Mouse (Mus musculus) bone marrow, adult 2 months (tissue): ENCODE measurements around the gene Ccnl2. TPM values are rescaled to one million over a fixed set of nuclear protein-coding genes. Genes with fewer than 3 reads are reported as not detected.
A peak's percentile ranks its signal among the peaks of the same experiment; 100 is the strongest.

ENCODE experiments used
- H3K27ac ChIP-seq: fragments of 200-500 bp; 2 replicates; pipeline ENCODE4 v1.5.1; 2012; ENCODE audit warnings: low read depth, mild to moderate bottlenecking, control low read depth, inconsistent platforms, low read length; ENCODE audit not compliant: control insufficient read depth, poor library complexity, insufficient read depth
- H3K4me1 ChIP-seq: fragments of 200-500 bp; 2 replicates; pipeline ENCODE4 v1.6.1; 2011; ENCODE audit warnings: low read length; ENCODE audit not compliant: control insufficient read depth, insufficient read depth
- H3K4me3 ChIP-seq: fragments of 200-500 bp; replicated peaks from 2 replicates; pipeline ENCODE3; 2011; ENCODE audit warnings: mild to moderate bottlenecking, low read depth, low read length, control low read depth; ENCODE audit not compliant: control insufficient read depth
- CTCF ChIP-seq: fragments of 200-500 bp; IDR thresholded peaks from 2 replicates; pipeline ENCODE4 v1.5.1; 2011; ENCODE audit warnings: low read length, control low read depth; ENCODE audit not compliant: control insufficient read depth, insufficient read depth
- POLR2A ChIP-seq: fragments of 200-500 bp; IDR thresholded peaks from 2 replicates; pipeline ENCODE4 v1.6.1; 2011; ENCODE audit warnings: low read depth, mild to moderate bottlenecking, control low read depth, low read length, borderline replicate concordance; ENCODE audit not compliant: control insufficient read depth
- WGBS: fragments of 180-500 bp; shearing (Covaris S2); methylation state at CpG from one replicate; pipeline ENCODE4 v1.1.7; 2018; 5-methylcytosine and 5-hydroxymethylcytosine counted together
- polyA plus RNA-seq: library from polyadenylated mRNA; stranded (reverse); fragments of >200 nt; gene quantifications from 2 replicates; pipeline ENCODE4 v1.2.4, GENCODE M21; 2011; ENCODE audit warnings: low replicate concordance; ENCODE audit not compliant: missing spikeins, insufficient read depth, insufficient read length

Gene Ccnl2
- polyA plus RNA-seq, 1 experiment, result 149 TPM

- no peak overlapping the region for H3K27ac ChIP-seq
- no peak for TF ChIP-seq POLR2A
- no peak for TF ChIP-seq CTCF
- 78% methylated on average over 2 of the region's 2 CpGs for WGBS
- no peak overlapping the region for H3K4me3 ChIP-seq
- no peaks in the 10 kb centered on the region for H3K4me1 ChIP-seq
Observed at GRCm38 (mm10) chr4:155793730-155794129, 18.6 kb upstream of the Ccnl2 start.

GRCm38 (mm10) chr4:155802075-155802474, 10.2 kb upstream of the Ccnl2 start:
- Histone ChIP-seq H3K27ac (no peak overlapping the region), H3K4me1 (peaks cover 3% of the 10 kb centered on the region; the same call in 1 of the 2 replicates), H3K4me3 (no peak overlapping the region)
- 88% methylated on average over 1 of the region's 1 CpGs for WGBS
- TF ChIP-seq CTCF (no peak), POLR2A (no peak)

- Histone ChIP-seq H3K4me1 (peaks cover 3% of the 10 kb centered on the region; the same call in 1 of the 2 replicates), H3K27ac (peak within 1 kb of the TSS; percentile 88), H3K4me3 (peak within 1 kb of the TSS; percentile 97)
- no peak for TF ChIP-seq POLR2A
- no peak for TF ChIP-seq CTCF
- WGBS, result 9% methylated on average over 12 of the region's 12 CpGs
Observed at GRCm38 (mm10) chr4:155802741-155803339, 9.4 kb upstream of the Ccnl2 start, which contains the start of gene Mrpl20. Mrpl20 (plus strand) TSS chr4:155802878.

- WGBS, result under 1% methylated on average over 58 of the region's 58 CpGs
- peak overlapping the region; percentile 88 for H3K27ac ChIP-seq
- TF ChIP-seq CTCF (no peak), POLR2A (peak; percentile 83; the same call in 1 of the 2 replicates)
- peaks cover 3% of the 10 kb centered on the region; the same call in 1 of the 2 replicates for H3K4me1 ChIP-seq
- peak overlapping the region; percentile 97 for H3K4me3 ChIP-seq
Observed at GRCm38 (mm10) chr4:155803340-155804041, 8.8 kb upstream of the Ccnl2 start.

GRCm38 (mm10) chr4:155807841-155808240, 4.4 kb upstream of the Ccnl2 start:
- Histone ChIP-seq H3K27ac (no peak overlapping the region), H3K4me1 (peaks cover under 1% of the 10 kb centered on the region; the same call in 1 of the 2 replicates), H3K4me3 (no peak overlapping the region)
- TF ChIP-seq POLR2A (no peak), CTCF (no peak)
- 87% methylated on average over 3 of the region's 3 CpGs for WGBS

- peak overlapping the region; percentile 73 for H3K4me3 ChIP-seq
- under 1% methylated on average over 49 of the region's 49 CpGs for WGBS
- H3K4me1 ChIP-seq, result peaks cover 2% of the 10 kb centered on the region
- TF ChIP-seq CTCF (no peak), POLR2A (no peak)
- H3K27ac ChIP-seq, result peak overlapping the region; percentile 84
Observed at GRCm38 (mm10) chr4:155812665-155813181, 434 bp downstream of the Ccnl2 start.

- WGBS, result 83% methylated on average over 4 of the region's 4 CpGs
Observed at GRCm38 (mm10) chr4:155817533-155817932, 5.2 kb downstream of the Ccnl2 start.

GRCm38 (mm10) chr4:155821025-155821424, 8.7 kb downstream of the Ccnl2 start:
- no peak for TF ChIP-seq POLR2A
- TF ChIP-seq CTCF, result no peak
- 76% methylated on average over 7 of the region's 7 CpGs for WGBS
- no peaks in the 10 kb centered on the region for H3K4me1 ChIP-seq
- H3K27ac ChIP-seq, result no peak overlapping the region
- no peak overlapping the region for H3K4me3 ChIP-seq

More at GRCm38 (mm10) chr4:155817533-155817932, 5.2 kb downstream of the Ccnl2 start:
- Histone ChIP-seq H3K4me1 (peaks cover 2% of the 10 kb centered on the region), H3K27ac (no peak overlapping the region), H3K4me3 (no peak overlapping the region)
- no peak for TF ChIP-seq CTCF
